Mouse (Mus musculus) ES-E14 (cell line): Measurements from ENCODE around the gene Cxcr5.

Experiments
- CHD2 ChIP-seq: IDR thresholded peaks from 2 replicates; pipeline ENCODE4 v1.6.1; 2014; ENCODE audit warnings: mild to moderate bottlenecking, low read depth, low read length, inconsistent platforms
- HCFC1 ChIP-seq: IDR thresholded peaks from 2 replicates; pipeline ENCODE4 v1.6.1; 2012; ENCODE audit warnings: low read length, inconsistent platforms, borderline replicate concordance; ENCODE audit not compliant: insufficient read depth
- MAFK ChIP-seq: IDR thresholded peaks from 2 replicates; pipeline ENCODE4 v1.6.1; 2014; ENCODE audit warnings: mild to moderate bottlenecking, low read depth, low read length, inconsistent platforms; ENCODE audit not compliant: insufficient read depth

- TF ChIP-seq CHD2 = no peak
- no peak for TF ChIP-seq HCFC1
- no peak for TF ChIP-seq MAFK
Measured at GRCm38 (mm10) chr9:44512717-44513003, 49.0 kb downstream of the Cxcr5 start.
